Mouse (Mus musculus): ENCODE measurements around the gene Rictor. TPM values are rescaled to one million over a fixed set of nuclear protein-coding genes. Genes with fewer than 3 reads are reported as not detected.

Gene Rictor
- total RNA-seq, 2 experiments from 2014 or later: 19.4 to 29.8 TPM

Other genes starting within 250 kb of the Rictor start
- gene Fyb, start 185.5 kb upstream of the Rictor start, total RNA-seq (2015): 30.8 and 42.1 TPM in 2 replicates
- 7.2 and 15.9 TPM in 2 replicates for gene Fyb, start 185.5 kb upstream of the Rictor start, total RNA-seq (2017)
- gene Osmr, start 166.6 kb downstream of the Rictor start, total RNA-seq (2015): not detected in 2 replicates
- not detected in 2 replicates for gene Osmr, start 166.6 kb downstream of the Rictor start, total RNA-seq (2017)